Mouse (Mus musculus): ENCODE measurements around the gene Psd4. TPM values are rescaled to one million over a fixed set of nuclear protein-coding genes. Genes with fewer than 3 reads are reported as not detected.
A peak's percentile ranks its signal among the peaks of the same experiment; 100 is the strongest.

The Psd4 gene
- total RNA-seq, 2 experiments from 2014 or later, result 0.47 to 0.48 TPM

DNA sequence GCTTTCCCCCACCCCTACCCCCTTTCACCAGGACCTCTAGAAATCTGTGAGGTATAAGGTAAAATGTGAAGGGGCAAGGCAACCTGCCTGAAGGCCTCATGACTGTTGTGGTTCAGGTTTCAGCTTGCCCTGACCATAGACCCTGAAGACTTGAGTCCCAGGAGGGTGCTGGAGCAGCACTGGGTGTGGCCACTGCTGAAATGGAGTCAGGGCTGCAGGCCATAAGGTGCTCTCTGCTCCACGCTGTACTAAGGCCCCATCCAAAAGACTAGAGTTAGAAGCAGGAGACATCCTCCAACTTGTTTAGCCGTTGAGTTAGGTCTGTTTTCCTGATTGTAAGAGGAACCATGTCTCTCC is 19.6 kb downstream of the Psd4 start:
- TF ChIP-seq CTCF (IDR thresholded peaks at IDR 0.05), result no peak
- intact Hi-C loops (cut with DNase I), result no loop called here
- no peak overlapping the region for H3K4me3 ChIP-seq
- no peak overlapping the region for H3K27ac ChIP-seq
- DNase-seq (ENCODE audit: extremely low spot score in 1 of 2, low spot score in 2 of 2), result no peak

DNA sequence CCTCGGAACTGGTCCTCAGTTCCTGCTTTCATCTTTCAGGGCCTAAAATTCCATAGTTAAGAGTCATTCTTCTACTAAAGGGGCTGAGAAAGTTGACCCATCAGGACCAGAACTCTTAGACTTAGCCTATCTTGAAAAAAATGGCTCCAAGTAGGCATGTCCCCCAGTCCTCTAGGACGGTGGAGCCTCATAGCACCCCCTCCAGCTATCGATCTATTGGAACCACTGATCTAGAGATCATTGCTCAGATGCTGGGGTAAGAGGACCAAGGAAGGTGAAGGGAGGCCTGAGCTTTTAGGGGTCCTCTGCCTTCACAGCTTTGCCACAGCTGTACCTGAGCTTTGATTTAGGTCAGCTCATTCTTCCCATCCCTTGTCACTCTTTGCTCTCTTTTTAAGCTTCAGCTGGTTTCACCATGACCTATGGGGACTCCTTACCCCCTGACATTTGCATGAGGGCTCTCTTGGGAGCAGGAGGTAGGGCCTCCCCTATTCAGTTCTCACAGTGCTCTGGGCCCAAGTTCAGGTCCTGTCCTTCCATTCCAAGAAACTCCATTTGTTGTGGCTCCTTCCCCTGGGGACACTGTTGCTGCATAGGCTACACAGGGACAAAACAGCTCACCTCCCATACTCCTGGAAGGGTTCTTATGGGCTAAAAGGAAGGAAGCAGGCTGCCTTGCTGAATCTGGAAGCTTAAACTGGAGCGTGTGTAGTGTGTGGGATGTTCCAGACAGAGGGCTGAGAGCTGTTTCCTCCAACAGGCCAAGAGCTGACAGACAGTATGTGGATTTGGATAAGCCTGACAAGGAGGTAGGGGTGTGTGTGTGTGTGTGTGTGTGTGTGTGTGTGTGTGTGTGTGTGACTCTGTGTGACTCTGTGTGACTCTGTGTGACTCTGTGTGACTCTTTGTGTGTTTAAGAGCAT is 20.2 kb downstream of the Psd4 start:
- Histone ChIP-seq H3K27ac (no peak overlapping the region), H3K4me3 (no peak overlapping the region)
- DNase-seq (ENCODE audit: extremely low spot score in 1 of 2, low spot score in 2 of 2), result no peak
- intact Hi-C loops (cut with DNase I), result no loop called here
- no peak for TF ChIP-seq CTCF (IDR thresholded peaks at IDR 0.05)

DNA sequence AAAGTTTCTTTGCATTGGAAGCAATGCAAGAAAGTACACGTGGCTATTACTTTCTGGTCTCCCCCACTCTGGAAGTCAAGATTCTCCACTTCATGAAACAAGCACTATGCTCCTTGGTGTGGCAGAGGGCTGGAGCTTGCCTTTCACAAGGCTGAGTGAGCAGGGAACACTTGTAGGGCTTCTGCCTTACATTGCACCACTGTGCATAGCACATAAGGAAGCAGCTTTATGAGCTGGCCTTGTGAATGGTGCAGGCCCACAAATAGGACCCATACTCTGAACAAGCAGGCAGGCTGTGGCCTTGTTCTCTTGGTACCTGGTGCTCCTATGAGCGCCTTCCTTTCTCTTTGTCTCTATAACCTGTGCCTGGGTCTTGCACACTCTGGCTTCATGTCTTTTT is 25.9 kb downstream of the Psd4 start:
- Histone ChIP-seq H3K27ac (no peak overlapping the region), H3K4me3 (no peak overlapping the region)
- intact Hi-C loops (cut with DNase I), result no loop called here

DNA sequence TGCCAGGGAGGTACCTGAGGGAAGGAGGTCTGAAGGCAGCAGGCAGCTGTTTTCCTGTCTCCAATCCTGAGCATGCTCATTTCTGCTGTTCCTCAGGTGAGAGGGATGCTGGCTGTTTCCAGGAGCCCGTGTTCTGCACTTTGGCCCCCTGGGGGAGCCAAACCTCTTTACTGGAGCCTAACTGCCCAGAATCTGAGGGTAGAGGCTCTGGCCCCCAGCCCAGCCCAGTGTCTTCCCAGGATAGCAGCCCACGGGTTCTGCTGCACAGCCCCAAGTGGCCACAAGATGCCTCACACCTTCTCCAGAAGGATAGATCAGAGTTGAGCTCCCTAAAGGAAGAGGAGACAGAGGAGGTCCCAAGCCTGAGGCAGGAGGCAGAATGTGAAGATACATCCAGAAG is 29.7 kb downstream of the Psd4 start:
- Histone ChIP-seq H3K27ac (no peak overlapping the region), H3K4me3 (no peak overlapping the region)
- no peak for DNase-seq (ENCODE audit: extremely low spot score in 1 of 2, low spot score in 2 of 2)
- TF ChIP-seq CTCF (IDR thresholded peaks at IDR 0.05), result no peak
- intact Hi-C loops (cut with DNase I), result no loop called here

More for the DNA sequence above, 25.9 kb downstream of the Psd4 start:
- DNase-seq (ENCODE audit: extremely low spot score in 1 of 2, low spot score in 2 of 2), result no peak
- no peak for TF ChIP-seq CTCF (IDR thresholded peaks at IDR 0.05)

DNA sequence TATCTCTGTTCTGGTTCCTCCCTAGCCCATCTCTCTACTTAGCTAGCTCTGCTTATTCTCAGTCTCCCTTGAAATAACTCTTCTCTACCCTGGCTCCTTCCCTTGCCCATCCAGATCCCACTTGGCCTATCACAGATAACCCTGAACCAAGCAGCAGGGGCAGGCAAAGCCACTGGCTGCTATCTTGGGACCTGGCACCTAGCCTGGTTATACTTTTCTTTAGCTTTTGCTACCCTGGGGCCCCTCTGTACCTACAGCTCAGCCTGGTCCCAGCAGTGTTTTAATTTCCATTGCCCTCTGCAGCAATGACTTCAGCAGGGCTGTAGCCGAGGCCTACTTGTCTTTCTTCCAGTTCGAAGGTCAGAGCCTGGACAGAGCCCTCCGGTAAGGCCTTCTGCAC is 33.3 kb downstream of the Psd4 start:
- no peak overlapping the region for H3K27ac ChIP-seq

DNA sequence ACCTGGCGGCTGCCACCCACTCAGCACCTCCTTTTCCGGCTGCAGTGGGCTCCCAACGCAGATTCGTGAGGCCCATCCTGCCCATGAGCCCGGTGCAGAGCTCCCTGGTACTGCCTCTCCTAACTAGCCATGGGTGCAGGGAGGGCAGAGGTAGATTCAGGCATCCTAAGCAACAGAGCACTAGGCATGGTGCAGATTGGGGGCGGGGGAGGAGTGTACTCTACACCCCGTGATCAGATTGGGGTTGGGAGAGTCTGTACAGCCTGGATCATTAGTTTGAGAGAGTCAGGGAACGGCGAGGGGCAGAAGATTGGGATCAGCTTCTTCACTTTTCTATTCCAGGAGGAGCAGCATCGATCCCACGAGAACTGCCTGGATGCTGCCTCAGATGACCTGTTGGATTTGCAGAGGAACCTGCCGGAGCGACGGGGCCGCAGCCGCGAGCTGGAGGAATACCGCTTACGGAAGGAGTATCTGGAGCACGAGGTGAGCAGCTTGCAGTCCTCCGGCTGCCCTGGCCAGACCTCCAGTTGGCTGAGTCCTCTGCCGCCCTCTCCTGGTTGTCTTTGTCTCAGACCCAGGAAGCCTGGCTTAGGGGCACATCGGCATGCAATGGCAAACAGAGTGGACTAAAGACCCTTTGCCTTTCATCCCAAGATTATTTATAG is 38.1 kb downstream of the Psd4 start:
- DNase-seq (ENCODE audit: extremely low spot score in 1 of 2, low spot score in 2 of 2), result peak; percentile 48 to 62
- peak overlapping the region; percentile 26; the same call in 1 of the 2 replicates for H3K4me3 ChIP-seq
- H3K27ac ChIP-seq, result no peak overlapping the region
- TF ChIP-seq CTCF (IDR thresholded peaks at IDR 0.05), result peak; percentile 77
- intact Hi-C loops (cut with DNase I), result loop anchor here (1.0 to 5.0 kb wide), 3 partner anchors 49 to 352 kb away; no protein-coding TSS in a partner anchor

More for the DNA sequence above, 33.3 kb downstream of the Psd4 start:
- TF ChIP-seq CTCF (IDR thresholded peaks at IDR 0.05), result no peak
- H3K4me3 ChIP-seq, result no peak overlapping the region
- no peak for DNase-seq (ENCODE audit: extremely low spot score in 1 of 2, low spot score in 2 of 2)
- intact Hi-C loops (cut with DNase I), result no loop called here

DNA sequence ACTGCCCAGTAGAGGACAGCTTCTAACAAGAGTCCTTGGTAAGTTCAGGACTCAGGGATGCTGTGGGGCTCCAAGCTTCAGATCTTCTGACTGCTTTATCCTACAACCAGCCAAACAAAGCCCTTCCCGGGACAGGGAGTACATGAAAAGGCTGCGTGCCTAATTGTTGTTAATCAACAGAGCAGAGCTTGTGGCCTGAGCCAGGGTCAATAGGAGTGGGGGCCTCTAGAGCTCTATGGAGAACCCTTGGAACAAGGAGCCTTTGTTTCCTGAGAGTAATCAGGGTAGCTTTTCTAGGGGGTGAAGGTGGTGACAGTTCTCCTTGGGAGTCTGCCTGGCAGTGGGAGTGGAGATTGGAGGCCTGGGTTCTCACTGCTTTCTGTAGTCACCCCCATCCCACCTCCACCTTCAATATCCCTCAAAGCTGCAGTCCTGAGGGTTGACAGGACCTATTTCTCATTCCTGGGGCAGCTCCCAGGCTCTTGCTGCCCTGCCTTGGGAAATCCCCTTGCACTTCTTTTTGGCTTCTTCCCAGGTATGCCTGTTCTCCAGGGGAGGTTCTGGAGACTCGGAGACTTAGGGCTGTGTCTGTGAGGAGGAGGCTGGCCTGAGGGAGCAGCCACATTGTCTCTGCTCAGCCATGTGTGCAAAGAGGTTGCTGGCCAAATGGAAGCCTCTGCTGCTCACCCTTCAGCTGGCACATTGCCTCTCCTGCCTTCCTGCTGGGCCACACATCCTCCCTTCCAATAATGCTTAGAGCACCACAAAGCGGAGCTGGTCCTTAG is 40.5 kb downstream of the Psd4 start:
- no peak for TF ChIP-seq CTCF (IDR thresholded peaks at IDR 0.05)
- Histone ChIP-seq H3K4me3 (no peak overlapping the region), H3K27ac (no peak overlapping the region)
- DNase-seq (ENCODE audit: extremely low spot score in 1 of 2, low spot score in 2 of 2), result no peak
- intact Hi-C loops (cut with DNase I), result loop anchor here (5.0 kb wide), 1 partner anchor 349 kb away; no protein-coding TSS in a partner anchor

DNA sequence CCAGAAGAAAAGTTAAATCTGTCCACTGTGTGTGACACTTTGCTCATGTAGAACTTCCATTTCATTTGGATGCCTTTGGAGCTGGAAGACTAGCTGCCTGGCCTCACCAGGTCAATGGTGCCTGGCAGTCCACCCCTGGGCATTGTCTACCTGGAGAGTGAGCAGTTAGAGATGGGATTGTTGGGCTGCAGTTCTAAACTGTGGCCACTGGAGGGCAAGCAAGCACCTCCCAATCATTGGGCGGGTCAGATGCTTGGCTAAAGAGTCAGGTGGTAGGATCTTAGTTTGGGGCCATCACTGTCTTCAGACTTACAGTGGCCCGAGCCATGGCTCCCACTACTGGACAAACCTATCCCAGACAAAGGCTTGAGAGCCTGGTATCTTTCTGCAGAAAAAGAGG is 41.8 kb downstream of the Psd4 start:
- Histone ChIP-seq H3K4me3 (no peak overlapping the region), H3K27ac (no peak overlapping the region)
- intact Hi-C loops (cut with DNase I), result loop anchor here (1.0 to 5.0 kb wide), 2 partner anchors 159 to 348 kb away; no protein-coding TSS in a partner anchor
- TF ChIP-seq CTCF (IDR thresholded peaks at IDR 0.05), result peak; percentile 92
- peak; percentile 67 to 78 for DNase-seq (ENCODE audit: extremely low spot score in 1 of 2, low spot score in 2 of 2)

DNA sequence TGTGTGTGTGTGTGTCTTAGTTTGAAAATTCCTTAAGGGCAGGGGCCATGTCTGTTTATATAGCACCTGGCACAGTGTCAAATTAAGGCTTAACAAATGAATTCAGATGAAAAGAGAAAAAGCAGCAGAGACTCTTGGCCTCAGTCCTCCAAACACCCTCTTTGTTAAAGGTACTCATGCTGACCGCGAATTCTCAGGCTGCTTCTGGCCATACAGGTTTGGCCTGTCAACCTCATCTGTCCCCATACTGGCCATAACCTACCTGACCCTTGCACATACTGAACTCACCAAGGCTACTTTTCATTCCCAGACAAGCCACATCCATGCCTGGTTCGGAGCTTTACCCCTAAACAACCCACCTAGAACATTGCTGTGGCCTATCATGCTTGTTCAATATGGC is 45.8 kb downstream of the Psd4 start:
- intact Hi-C loops (cut with DNase I), result no loop called here
- no peak for DNase-seq (ENCODE audit: extremely low spot score in 1 of 2, low spot score in 2 of 2)
- no peak for TF ChIP-seq CTCF (IDR thresholded peaks at IDR 0.05)
- no peak overlapping the region for H3K27ac ChIP-seq
- H3K4me3 ChIP-seq, result no peak overlapping the region

DNA sequence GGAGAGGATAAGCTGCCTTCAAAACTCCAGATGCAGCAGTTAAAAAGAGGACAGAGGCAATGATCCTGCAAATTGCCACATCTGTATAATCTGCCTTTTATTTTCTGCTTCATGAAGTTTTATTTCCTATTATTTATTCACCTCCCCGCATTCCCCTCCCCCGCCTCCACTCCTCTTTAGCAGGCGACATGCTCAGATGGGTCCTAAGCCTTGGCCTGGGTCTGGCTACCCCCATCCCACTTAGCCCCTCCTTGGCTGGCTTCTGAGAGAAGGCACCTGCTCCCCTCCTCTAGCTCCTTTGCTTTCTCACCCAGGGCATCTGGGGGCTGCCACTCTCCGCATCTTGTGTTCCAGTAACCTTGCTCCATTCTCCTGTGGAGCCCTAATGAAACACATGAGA is 46.3 kb downstream of the Psd4 start:
- TF ChIP-seq CTCF (IDR thresholded peaks at IDR 0.05), result no peak
- Histone ChIP-seq H3K27ac (no peak overlapping the region), H3K4me3 (no peak overlapping the region)
- no peak for DNase-seq (ENCODE audit: extremely low spot score in 1 of 2, low spot score in 2 of 2)
- intact Hi-C loops (cut with DNase I), result no loop called here

DNA sequence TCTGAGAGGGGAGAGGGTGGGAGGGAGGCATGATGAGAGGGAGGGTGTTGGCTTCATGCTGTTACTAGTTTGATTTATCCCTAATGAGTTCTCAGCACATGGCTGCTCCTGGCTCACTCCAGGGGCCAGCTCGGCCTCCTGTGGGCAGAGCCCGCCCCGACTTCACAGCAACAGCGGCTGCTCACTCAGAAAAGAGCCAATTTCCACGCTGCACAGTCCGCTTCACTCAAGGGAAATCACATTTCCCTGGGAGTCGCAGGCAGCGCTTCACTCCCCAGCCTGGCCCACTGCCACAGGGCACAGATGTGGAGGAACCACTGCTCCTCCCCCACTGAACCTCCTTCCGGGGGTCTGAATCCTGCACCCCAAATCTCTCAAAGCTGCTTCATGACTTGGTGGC is 49.3 kb downstream of the Psd4 start:
- Histone ChIP-seq H3K27ac (no peak overlapping the region), H3K4me3 (no peak overlapping the region)
- no peak for DNase-seq (ENCODE audit: extremely low spot score in 1 of 2, low spot score in 2 of 2)
- no peak for TF ChIP-seq CTCF (IDR thresholded peaks at IDR 0.05)
- intact Hi-C loops (cut with DNase I), result no loop called here

DNA sequence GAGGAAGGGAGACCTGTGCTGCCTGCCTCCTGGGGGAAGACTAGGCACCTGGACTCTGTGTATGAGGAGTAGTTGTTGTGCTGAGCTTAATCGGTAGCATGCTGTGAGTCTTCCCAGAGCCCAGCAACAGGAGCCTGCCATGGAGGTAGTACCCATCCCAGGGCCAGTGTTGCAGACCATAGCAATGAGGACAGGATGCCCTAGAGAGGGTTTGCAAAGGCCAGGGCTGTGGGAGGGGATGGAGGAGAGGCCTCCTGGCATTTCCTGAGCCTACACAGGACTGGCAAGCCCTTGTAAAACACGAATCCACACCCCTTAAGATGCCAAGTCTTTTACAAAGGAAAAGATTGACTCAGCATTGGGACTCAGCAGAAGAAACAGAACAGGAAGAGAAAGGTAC is 49.7 kb downstream of the Psd4 start:
- no peak overlapping the region for H3K27ac ChIP-seq

More for the DNA sequence above, 49.7 kb downstream of the Psd4 start:
- H3K4me3 ChIP-seq, result no peak overlapping the region
- intact Hi-C loops (cut with DNase I), result no loop called here
- no peak for TF ChIP-seq CTCF (IDR thresholded peaks at IDR 0.05)
- DNase-seq (ENCODE audit: extremely low spot score in 1 of 2, low spot score in 2 of 2), result no peak
